Comparison of ENCODE assay signal across 8 mouse cellular contexts in the genomic region with DNA sequence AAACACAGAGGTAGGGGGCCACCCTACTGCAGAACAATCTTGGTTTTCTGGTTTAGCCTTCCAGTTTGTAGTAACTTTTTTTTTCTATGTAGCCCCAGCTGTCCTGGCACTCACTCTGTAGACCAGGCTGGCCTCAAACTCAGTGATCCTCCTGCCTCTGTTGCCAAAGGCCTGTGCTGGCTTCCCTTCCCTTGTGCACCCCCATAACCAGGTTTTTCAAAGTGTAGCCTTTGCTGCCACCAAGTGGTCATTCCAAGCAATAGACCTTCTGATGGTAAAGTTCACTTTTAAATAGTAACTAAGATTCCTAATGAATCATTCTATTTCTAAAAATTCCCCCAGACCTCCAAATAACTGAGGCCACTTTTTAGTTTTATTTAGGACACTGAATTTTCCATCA. TPM values are rescaled to one million over a fixed set of nuclear protein-coding genes. Genes with fewer than 3 reads are reported as not detected.
DNase-seq lines count a peak whose midpoint lies in the region; ATAC-seq lines count a peak whose summit lies in the region.
"Had no signal": no experiment of that assay in that cellular context is flagged by ENCODE, and none has a peak within 500 bp of the region (broad histone marks: within the 10 kb centered on the region; RNA-seq: fewer than 3 reads in every experiment).

No protein-coding gene starts in this region.

- peak; percentile 64 for ATAC-seq in inflammation-experienced regulatory T-cells, adult 6 months

- peak; percentile 43 for DNase-seq in urinary bladder, postnatal 14 days (ENCODE audit: low spot score)
- DNase-seq in urinary bladder, postnatal 4 days (ENCODE audit: low spot score in 2 of 2), result no peak
- peak; percentile 20 for DNase-seq in adrenal gland, adult 8-10 months
- DNase-seq in embryo, embryonic 9.5 days (ENCODE audit: extremely low spot score), result peak; percentile 54
- DNase-seq in lung, postnatal 14 days, result peak; percentile 65
- DNase-seq in retina, postnatal 1 day, result peak; percentile 72

RNA-seq across cellular contexts. Expression of gene Mapk9, which starts 23.2 kb away (rescaled TPM):
- total RNA-seq in adrenal gland, adult 8-10 months (2022), result 10 to 100 TPM; 71.4 to 99.2 (median 87.3) TPM
- 10 to 100 TPM; 15.9 to 20.5 (median 17.6) TPM for polyA plus RNA-seq in inflammation-experienced regulatory T-cells, adult 6 months (2017; shearing (Covaris generic))

RNA-seq across cellular contexts. Expression of gene Rasgef1c, which starts 31.9 kb away (rescaled TPM):
- total RNA-seq in adrenal gland, adult 8-10 months (2022), result 1 to 10 TPM in 1 of 4 experiments, under 1 TPM in 3; 0.67 to 1.1 (median 0.82) TPM
- polyA plus RNA-seq in inflammation-experienced regulatory T-cells, adult 6 months (2017; shearing (Covaris generic)), result under 1 TPM; 0.28 to 0.52 (median 0.45) TPM
- polyA plus RNA-seq: heart, embryonic 14.5 days had no signal

Comparison
In these comparisons a context has a peak if more than half of its experiments do, and no peak if none do; other contexts are left out.
1. DNase-seq: peak in urinary bladder, postnatal 14 days (single experiment), adrenal gland, adult 8-10 months (single experiment), embryo, embryonic 9.5 days (single experiment), lung, postnatal 14 days (single experiment) and retina, postnatal 1 day (single experiment); none in urinary bladder, postnatal 4 days (0 of 2).